Mouse (Mus musculus) liver, adult 2 months (tissue): ENCODE data around the gene Crim1.

Experiments used
- CTCF ChIP-seq: fragments of 200-500 bp; IDR thresholded peaks from 2 replicates; pipeline ENCODE4 v1.5.1; 2011; ENCODE audit warnings: low read depth, low read length, control low read depth
- POLR2A ChIP-seq: fragments of 200-500 bp; IDR thresholded peaks from 2 replicates; pipeline ENCODE4 v1.6.1; 2011; ENCODE audit warnings: low read length, control low read depth; ENCODE audit not compliant: insufficient read depth; ENCODE audit errors: extremely low read depth

- no peak for TF ChIP-seq CTCF
- no peak for TF ChIP-seq POLR2A
These were observed 147.2 kb downstream of the Crim1 start for GRCm38 (mm10) chr17:78347111-78347801.
